Mouse (Mus musculus): ENCODE data around the gene Pfkfb1.

Pfkfb1 gene

GRCm38 (mm10) chrX:150677505-150677904, 89.5 kb downstream of the Pfkfb1 start:
- no peak for DNase-seq (ENCODE audit: low spot score)
